Mouse (Mus musculus): ENCODE data around the gene 9030624G23Rik. TPM values are rescaled to one million over a fixed set of nuclear protein-coding genes. Genes with fewer than 3 reads are reported as not detected.
"Not testable (repeated sequence)": the region's sequence is repeated elsewhere in the genome, so short reads cannot be mapped to it uniquely, and the experiment has no call there.

The 9030624G23Rik gene
- total RNA-seq (2021) = 1 to 10 TPM; 2.3 to 2.6 TPM
- long read RNA-seq, experiment 1, partial matches to known transcripts = 0 of 1 reads
- long read RNA-seq, experiment 1, other reads (novel, unspliced or antisense) = 1 of 1 reads
- long read RNA-seq, experiment 2, partial matches to known transcripts = 0 of 1 reads
- long read RNA-seq, experiment 2, other reads (novel, unspliced or antisense) = 1 of 1 reads

DNA sequence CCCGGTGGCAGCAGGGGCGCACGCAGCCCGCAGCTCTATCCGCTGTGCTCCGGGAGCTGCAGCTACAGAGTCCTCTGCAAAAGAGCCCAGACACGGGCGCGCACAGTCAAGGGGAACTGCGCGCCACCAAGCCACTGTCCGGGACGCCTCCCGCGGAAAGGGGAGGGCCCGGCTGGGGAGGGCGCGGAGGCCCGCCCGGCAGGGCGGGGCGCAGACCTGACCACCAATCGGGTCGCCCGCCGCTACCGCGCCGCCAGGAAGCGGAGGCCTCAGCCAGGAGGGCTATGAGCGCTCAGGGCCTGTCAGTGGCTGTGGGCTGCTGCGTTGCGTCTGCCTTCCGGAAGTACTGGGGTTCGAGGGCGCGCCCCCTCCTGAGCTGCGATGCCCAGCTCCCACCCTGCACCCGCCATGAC, at the start of gene 9030624G23Rik:
Gene 9030624G23Rik, minus strand, starts transcription at position 139 of the 413 bp plus-strand sequence.
- intact Hi-C loops (cut with DNase I) = not testable (repeated sequence)
- DNase-seq (ENCODE audit: low spot score in 2 of 2) = peak; percentile 15 to 37

DNA sequence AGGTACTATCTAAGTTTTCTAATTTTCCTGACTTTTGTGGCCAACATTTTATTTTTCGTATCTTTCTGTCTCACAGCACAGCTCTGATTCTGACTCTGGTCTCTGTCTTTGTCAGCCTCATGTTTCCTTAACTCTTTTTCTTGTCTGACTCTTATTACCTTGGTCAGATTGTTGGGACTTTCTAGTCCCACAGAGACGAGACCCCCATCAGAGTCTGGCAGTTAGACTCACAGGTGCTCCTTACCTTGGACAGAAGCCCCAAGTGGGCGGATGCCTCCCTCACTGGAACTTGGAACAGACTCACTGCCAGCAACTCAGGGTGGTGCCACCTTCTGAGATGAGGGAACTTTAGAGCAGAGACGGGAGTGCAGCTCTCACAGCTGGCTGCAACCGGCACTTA, 13.9 kb downstream of the 9030624G23Rik start:
- DNase-seq (ENCODE audit: low spot score in 2 of 2); intact Hi-C loops (cut with DNase I): not testable (repeated sequence)
